Mouse (Mus musculus): Measurements from ENCODE around the gene Aebp1. TPM values are rescaled to one million over a fixed set of nuclear protein-coding genes. Genes with fewer than 3 reads are reported as not detected.
"Not testable (repeated sequence)": the region's sequence is repeated elsewhere in the genome, so short reads cannot be mapped to it uniquely, and the experiment has no call there.

Aebp1 gene
- polyA plus RNA-seq, 1 experiment from 2014 or later, result 36.4 TPM

DNA sequence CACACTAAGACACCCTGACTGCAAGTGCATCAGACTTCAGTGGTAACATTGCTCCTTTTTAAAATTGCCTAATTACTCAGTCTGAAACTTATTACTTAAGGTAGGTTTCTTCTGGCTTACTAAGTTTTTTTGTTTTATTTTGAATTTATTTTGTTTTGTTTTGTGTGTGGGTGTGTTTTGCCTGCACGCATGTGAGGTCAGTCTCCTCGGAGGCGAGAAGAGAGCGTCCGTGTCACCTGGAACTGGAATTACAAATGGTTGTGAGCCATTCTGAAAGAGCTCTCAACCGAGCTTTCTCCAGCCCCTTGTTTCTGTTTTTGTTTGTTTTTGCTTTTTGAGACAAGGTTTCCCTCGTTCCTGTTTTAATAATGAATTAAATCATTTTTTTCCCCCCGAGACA is 16.9 kb downstream of the Aebp1 start:
- 41% methylated on average over 8 of the region's 8 CpGs for WGBS
- Histone ChIP-seq H3K9me3 (no peaks in the 10 kb centered on the region), H3K4me3 (replicated peaks) (peak overlapping the region; percentile 55), H3K27me3 (replicated peaks) (no peaks in the 10 kb centered on the region), H3K27ac (peak overlapping the region; percentile 85), H3K36me3 (peaks cover 13% of the 10 kb centered on the region), H3K4me2 (replicated peaks) (peak overlapping the region; percentile 79), H3K9ac (peak overlapping the region; percentile 53), H3K4me1 (replicated peaks) (peaks cover 18% of the 10 kb centered on the region)
- no peak for ATAC-seq

DNA sequence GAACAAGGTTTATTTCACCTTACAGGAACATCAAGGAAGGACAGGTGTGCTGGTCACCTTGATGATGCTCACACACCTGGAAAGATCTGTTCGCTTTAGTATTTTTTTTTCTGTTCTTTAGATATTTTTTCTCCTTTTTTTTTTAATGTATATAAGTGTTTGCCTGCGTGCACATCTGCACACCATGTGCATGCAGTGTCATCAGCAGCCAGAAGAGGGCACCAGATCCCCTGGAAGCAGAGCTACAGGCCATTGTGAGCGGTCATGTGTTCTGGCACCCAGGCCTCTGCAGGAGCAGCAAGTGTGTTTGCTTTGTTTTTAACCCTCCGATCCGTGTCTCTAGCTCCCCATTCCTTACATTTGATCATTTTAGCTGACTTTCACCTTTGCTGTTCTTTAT is 18.2 kb downstream of the Aebp1 start:
- H3K4me2 ChIP-seq (replicated peaks), result no peak overlapping the region
- no peak overlapping the region for H3K9ac ChIP-seq
- no peaks in the 10 kb centered on the region for H3K27me3 ChIP-seq (replicated peaks)
- H3K9me3 ChIP-seq, result no peaks in the 10 kb centered on the region
- peaks cover 18% of the 10 kb centered on the region for H3K4me1 ChIP-seq (replicated peaks)
- 67% methylated on average over 5 of the region's 5 CpGs for WGBS
- peaks cover 4% of the 10 kb centered on the region; the same call in 1 of the 2 replicates for H3K36me3 ChIP-seq
- ATAC-seq, result no peak
- H3K4me3 ChIP-seq (replicated peaks), result no peak overlapping the region
- H3K27ac ChIP-seq, result no peak overlapping the region

DNA sequence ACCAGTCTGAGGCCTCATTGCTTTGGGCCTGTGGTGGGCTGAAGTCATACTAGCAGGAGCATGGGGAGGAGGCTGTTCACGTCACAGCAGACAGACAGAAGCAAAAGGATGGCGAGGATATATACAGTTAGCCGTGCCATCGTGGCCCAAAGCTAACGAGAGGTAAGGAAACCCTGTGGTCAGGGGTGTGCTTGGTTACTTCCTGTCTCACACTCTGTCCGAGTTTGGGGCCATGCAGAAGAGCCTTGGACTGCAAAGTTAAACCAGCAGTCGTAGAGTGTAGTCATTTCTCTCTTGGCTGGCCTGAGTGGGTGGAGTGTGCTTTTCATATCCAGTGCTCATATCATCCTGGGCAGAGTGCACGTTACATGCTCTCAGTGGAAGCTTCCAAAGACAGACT is 20.8 kb downstream of the Aebp1 start:
- Histone ChIP-seq H3K4me2 (replicated peaks) (no peak overlapping the region), H3K9ac (no peak overlapping the region), H3K9me3 (no peaks in the 10 kb centered on the region), H3K27ac (no peak overlapping the region), H3K4me1 (replicated peaks) (peaks cover 3% of the 10 kb centered on the region; the same call in 1 of the 2 replicates), H3K27me3 (replicated peaks) (no peaks in the 10 kb centered on the region), H3K4me3 (replicated peaks) (no peak overlapping the region), H3K36me3 (no peaks in the 10 kb centered on the region)
- WGBS, result 73% methylated on average over 8 of the region's 8 CpGs
- no peak for ATAC-seq

DNA sequence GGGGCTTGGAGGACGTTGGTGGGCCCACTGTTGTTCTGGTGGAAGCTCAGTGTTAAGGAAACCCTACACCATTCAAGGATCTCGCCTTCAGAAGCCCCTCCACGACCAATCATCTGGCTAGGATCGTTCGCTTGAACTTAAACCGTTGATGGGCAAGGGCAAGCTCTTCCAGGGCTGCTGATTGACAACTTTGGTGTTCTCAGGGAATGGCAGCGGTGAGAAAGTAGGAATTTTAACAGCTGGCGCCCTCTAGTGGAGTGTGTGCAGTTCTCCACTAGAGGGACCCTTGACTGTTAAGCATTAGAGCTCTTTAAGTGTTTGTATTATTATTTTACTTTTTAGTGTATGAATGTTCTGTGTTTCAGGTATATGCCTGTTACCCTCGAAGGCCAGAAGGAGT is 24.4 kb downstream of the Aebp1 start:
- no peak for ATAC-seq
- no peaks in the 10 kb centered on the region for H3K27me3 ChIP-seq (replicated peaks)
- H3K4me1 ChIP-seq (replicated peaks), result 0 out of 2 replicates have a peak, but pooled peaks cover 8% of the 10 kb centered on the region
- 19% methylated on average over 9 of the region's 9 CpGs for WGBS
- no peaks in the 10 kb centered on the region for H3K9me3 ChIP-seq
- H3K4me2 ChIP-seq (replicated peaks), result no peak overlapping the region
- H3K4me3 ChIP-seq (replicated peaks), result no peak overlapping the region
- no peak overlapping the region for H3K27ac ChIP-seq
- no peak overlapping the region for H3K9ac ChIP-seq
- no peaks in the 10 kb centered on the region for H3K36me3 ChIP-seq

DNA sequence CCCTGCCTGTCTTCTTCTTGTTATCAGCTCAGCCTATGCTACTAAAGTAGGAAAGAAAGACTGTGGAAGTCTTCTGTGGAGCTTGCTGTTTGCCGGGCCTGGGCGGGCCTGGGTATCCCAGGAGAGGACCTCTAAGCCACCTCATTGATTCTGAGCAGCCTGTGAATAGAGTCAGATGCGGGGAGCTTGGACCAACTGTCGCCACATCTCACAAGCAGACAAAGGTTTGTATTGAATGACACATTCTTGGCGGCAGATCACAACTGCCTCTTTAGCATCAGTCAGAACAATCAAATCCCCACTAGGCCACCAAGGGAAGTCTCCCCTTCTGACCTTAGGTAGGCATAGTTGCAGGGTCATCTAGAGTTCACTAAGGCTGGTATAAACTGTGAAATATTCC is 25.5 kb downstream of the Aebp1 start:
- ATAC-seq, result no peak
- H3K27me3 ChIP-seq (replicated peaks), result no peaks in the 10 kb centered on the region
- H3K4me2 ChIP-seq (replicated peaks), result no peak overlapping the region
- H3K4me1 ChIP-seq (replicated peaks), result peaks cover 17% of the 10 kb centered on the region
- no peaks in the 10 kb centered on the region for H3K9me3 ChIP-seq
- no peak overlapping the region for H3K27ac ChIP-seq
- no peaks in the 10 kb centered on the region for H3K36me3 ChIP-seq
- H3K4me3 ChIP-seq (replicated peaks), result no peak overlapping the region
- 62% methylated on average over 5 of the region's 5 CpGs for WGBS
- no peak overlapping the region for H3K9ac ChIP-seq

DNA sequence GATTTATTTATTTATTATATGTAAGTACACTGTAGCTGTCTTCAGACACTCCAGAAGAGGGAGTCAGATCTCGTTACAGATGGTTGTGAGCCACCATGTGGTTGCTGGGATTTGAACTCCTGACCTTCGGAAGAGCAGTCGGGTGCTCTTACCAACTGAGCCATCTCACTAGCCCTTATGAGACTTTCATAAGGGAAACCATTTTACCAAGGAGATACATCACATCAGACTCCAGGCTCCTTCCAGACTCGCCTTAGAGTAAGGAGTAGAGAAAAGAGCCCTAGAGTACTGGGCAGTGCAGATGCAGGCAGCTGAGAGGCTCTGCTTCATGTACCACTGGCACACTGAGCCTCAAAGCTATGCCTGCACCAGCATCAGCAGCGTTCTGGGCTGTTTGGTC is 26.8 kb downstream of the Aebp1 start:
- peaks cover 20% of the 10 kb centered on the region for H3K4me1 ChIP-seq (replicated peaks)
- not testable (repeated sequence) for H3K27ac ChIP-seq; H3K36me3 ChIP-seq; H3K4me2 ChIP-seq (replicated peaks); H3K27me3 ChIP-seq (replicated peaks); H3K9me3 ChIP-seq; H3K4me3 ChIP-seq (replicated peaks); H3K9ac ChIP-seq; ATAC-seq
- WGBS, result 64% methylated on average over 5 of the region's 5 CpGs

DNA sequence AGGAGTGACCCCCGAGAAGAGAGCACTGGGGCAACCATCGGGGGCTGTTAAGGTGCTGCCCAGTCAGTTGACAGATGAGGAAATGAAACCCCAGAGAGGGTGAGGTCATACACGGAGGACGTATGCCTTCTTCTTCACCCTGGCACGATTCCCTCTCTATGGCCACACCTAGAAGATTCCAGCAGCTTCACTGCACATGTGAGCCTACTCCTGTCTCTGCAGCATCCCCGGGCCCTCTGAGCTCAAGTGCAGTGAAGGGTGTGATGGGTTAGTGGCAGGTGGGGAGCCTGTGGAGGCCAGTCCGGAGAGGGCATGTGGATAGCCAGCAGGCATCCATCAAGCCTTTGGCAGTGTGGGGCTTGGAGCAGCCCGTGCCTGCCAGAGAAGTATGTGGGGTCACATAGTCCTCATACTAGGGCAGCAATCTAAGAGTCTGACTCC is 30.4 kb downstream of the Aebp1 start:
- ATAC-seq, result peak; percentile 19
- Histone ChIP-seq H3K27me3 (replicated peaks) (no peaks in the 10 kb centered on the region), H3K4me2 (replicated peaks) (no peak overlapping the region), H3K36me3 (no peaks in the 10 kb centered on the region), H3K9me3 (no peaks in the 10 kb centered on the region), H3K4me3 (replicated peaks) (no peak overlapping the region), H3K9ac (no peak overlapping the region), H3K27ac (peak overlapping the region; percentile 61; the same call in 1 of the 2 replicates), H3K4me1 (replicated peaks) (peaks cover 35% of the 10 kb centered on the region)
- WGBS, result 33% methylated on average over 8 of the region's 8 CpGs

DNA sequence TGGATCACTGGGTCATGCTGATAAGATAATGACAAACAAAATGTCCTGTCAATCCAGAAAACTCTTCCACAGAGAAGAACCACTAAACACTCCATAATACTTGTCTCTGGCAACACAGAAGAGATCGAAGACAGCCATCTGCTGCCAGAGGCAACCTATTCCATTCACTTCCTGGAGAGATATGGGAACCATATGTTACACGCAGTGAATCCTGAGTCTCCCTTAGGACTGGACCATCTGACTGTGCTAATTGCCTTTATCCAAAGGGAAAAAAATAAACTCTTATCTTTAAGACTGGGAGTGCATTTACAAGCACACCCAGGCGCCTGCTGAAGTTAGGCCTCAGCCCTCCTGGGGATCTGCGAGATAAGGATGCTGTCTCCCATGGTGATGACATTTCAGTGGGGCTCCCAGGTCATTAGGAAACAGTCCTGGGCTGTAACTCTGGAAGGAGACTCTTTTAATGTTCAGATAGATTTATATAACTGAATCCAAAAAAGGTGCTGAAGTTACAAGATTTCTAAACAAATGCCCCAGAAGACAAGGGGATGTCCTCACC is 31.1 kb downstream of the Aebp1 start:
- H3K36me3 ChIP-seq, result no peaks in the 10 kb centered on the region
- H3K27me3 ChIP-seq (replicated peaks), result no peaks in the 10 kb centered on the region
- no peak overlapping the region for H3K4me2 ChIP-seq (replicated peaks)
- peak; percentile 61 for ATAC-seq
- 0 out of 2 replicates have a peak overlapping the region, but pooled peaks have one; percentile 61 for H3K27ac ChIP-seq
- 23% methylated on average over 4 of the region's 4 CpGs for WGBS
- no peaks in the 10 kb centered on the region for H3K9me3 ChIP-seq
- no peak overlapping the region for H3K9ac ChIP-seq
- no peak overlapping the region for H3K4me3 ChIP-seq (replicated peaks)
- H3K4me1 ChIP-seq (replicated peaks), result peaks cover 41% of the 10 kb centered on the region

DNA sequence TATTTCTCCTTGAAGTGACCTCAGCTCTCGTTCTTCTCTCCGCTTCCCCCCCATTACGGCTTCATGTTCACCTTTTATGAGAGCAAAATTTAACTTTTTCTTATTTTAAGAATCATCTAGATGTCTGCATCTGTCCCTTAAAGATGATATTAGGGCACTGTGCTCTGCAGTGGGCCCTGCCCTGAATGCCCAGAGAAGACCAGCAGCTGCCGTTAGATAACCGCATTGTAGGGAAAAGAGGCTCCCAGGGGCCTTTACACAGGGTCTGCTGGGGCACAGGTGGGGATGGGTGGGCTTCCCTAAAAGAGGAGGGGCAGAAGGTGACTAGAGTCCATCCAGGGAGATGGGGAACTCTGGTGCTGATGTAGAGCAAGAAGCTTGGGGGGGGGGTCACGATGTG is 32.1 kb downstream of the Aebp1 start:
- no peak overlapping the region for H3K4me2 ChIP-seq (replicated peaks)
- H3K27me3 ChIP-seq (replicated peaks), result no peaks in the 10 kb centered on the region
- no peaks in the 10 kb centered on the region for H3K36me3 ChIP-seq
- no peaks in the 10 kb centered on the region for H3K9me3 ChIP-seq
- no peak overlapping the region for H3K9ac ChIP-seq
- 68% methylated on average over 6 of the region's 6 CpGs for WGBS
- no peak for ATAC-seq
- H3K4me1 ChIP-seq (replicated peaks), result peaks cover 47% of the 10 kb centered on the region
- H3K4me3 ChIP-seq (replicated peaks), result no peak overlapping the region
- peak overlapping the region; percentile 23; the same call in 1 of the 2 replicates for H3K27ac ChIP-seq

DNA sequence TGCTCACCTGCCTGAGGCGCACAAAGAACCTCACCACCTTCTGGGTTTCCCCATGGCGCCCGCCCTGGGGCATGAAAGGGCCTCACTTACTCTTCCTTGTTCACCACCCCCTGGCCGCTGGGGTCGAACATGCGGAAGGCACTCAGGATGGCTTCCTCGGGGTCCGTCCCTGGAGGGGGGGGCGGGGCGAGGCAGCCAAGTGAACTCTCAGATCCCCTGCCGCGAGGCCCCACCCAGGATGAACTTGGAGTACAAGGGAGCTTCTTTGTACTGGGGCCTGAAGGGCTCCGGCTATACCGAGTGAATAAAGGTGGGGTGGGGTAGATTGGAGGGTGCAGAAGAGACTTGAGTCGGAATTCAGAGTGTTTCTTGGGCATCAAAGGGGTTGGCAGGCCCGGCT is 35.5 kb downstream of the Aebp1 start:
- H3K4me3 ChIP-seq (replicated peaks), result 0 out of 2 replicates have a peak overlapping the region, but pooled peaks have one; percentile 3
- ATAC-seq, result peak; percentile 41
- H3K36me3 ChIP-seq, result no peaks in the 10 kb centered on the region
- no peak overlapping the region for H3K27ac ChIP-seq
- peak overlapping the region; percentile 42 for H3K4me2 ChIP-seq (replicated peaks)
- 21% methylated on average over 16 of the region's 16 CpGs for WGBS
- no peaks in the 10 kb centered on the region for H3K27me3 ChIP-seq (replicated peaks)
- peaks cover 48% of the 10 kb centered on the region for H3K4me1 ChIP-seq (replicated peaks)
- H3K9ac ChIP-seq, result 0 out of 2 replicates have a peak overlapping the region, but pooled peaks have one; percentile 20
- no peaks in the 10 kb centered on the region for H3K9me3 ChIP-seq

DNA sequence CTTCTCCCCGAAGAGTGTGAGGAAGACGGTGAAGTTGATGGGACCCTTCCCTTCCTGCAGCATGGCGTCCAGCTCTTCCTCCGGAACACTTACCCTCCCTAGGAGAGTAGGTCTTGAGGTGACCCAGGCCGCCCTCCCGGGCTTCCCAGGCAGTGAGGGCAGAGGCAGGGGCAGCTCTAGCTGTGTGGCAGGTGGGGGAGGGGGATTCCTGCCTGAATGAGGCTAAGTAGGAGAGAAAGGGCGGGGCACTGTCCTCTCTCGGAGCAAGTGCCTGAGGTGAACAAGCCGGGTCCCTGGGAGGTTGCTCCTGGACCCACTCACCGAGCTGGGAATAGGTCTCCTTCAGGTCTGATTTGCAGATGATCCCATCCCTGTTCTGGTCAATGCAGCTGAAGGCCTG is 36.1 kb downstream of the Aebp1 start:
- ATAC-seq, result no peak
- Histone ChIP-seq H3K4me3 (replicated peaks) (0 out of 2 replicates have a peak overlapping the region, but pooled peaks have one; percentile 3), H3K9ac (peak overlapping the region; percentile 32), H3K4me2 (replicated peaks) (peak overlapping the region; percentile 42), H3K9me3 (no peaks in the 10 kb centered on the region), H3K4me1 (replicated peaks) (peaks cover 46% of the 10 kb centered on the region), H3K36me3 (no peaks in the 10 kb centered on the region), H3K27ac (no peak overlapping the region), H3K27me3 (replicated peaks) (no peaks in the 10 kb centered on the region)
- 25% methylated on average over 10 of the region's 10 CpGs for WGBS

DNA sequence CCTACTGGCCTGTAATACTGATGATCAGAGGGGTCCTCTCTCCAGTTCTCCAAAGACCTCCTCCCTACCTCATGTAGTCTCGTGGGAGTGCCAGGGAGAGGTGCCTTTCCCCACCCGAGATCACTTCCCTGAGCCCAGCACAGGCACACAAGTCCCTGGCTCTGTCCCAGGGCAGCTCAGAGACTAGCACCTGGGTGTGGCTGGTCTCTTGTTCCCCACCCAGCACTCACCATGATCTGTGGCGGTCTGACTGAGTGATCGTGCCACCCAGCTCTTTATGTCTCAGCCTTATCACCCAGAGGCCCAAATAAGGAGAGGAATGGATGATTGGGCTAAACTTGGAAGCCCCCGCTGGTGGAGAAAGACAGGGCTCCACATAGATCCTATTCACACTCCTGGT is 36.8 kb downstream of the Aebp1 start, which contains the start of gene Myl7:
Gene Myl7, minus strand, starts transcription at position 252 of the 400 bp plus-strand sequence.
- Histone ChIP-seq H3K4me3 (replicated peaks) (0 out of 2 replicates have a peak within 1 kb of the TSS, but pooled peaks have one; percentile 3), H3K27ac (no peak within 1 kb of the TSS), H3K36me3 (no peaks in the 10 kb centered on the region), H3K4me1 (replicated peaks) (peaks cover 46% of the 10 kb centered on the region), H3K9me3 (no peaks in the 10 kb centered on the region), H3K9ac (peak within 1 kb of the TSS; percentile 32), H3K27me3 (replicated peaks) (no peaks in the 10 kb centered on the region), H3K4me2 (replicated peaks) (peak within 1 kb of the TSS; percentile 42)
- 47% methylated on average over 5 of the region's 5 CpGs for WGBS
- no peak for ATAC-seq

DNA sequence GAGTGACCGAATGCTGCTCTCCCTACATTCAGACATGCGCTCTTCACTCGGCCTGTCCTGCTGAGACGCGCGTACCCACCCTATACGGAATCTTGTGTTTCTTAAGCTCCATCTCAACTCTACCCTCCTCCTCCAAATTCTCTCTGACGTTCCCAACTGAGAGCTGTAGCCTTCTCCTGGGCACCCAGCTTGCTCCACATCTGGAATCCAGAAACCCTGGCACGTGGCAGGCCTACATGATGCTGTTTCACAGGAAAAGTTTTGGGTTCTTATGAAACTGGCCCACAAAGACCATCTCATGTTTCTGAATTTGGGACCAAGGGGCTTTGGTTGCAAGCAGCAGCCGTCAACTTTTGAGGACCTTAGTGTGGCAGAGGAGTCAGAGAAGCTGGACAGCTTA is 37.5 kb downstream of the Aebp1 start:
- no peaks in the 10 kb centered on the region for H3K36me3 ChIP-seq
- H3K4me3 ChIP-seq (replicated peaks), result no peak overlapping the region
- no peaks in the 10 kb centered on the region for H3K27me3 ChIP-seq (replicated peaks)
- no peak overlapping the region for H3K27ac ChIP-seq
- H3K4me1 ChIP-seq (replicated peaks), result peaks cover 45% of the 10 kb centered on the region
- 94% methylated on average over 10 of the region's 10 CpGs for WGBS
- no peak overlapping the region for H3K4me2 ChIP-seq (replicated peaks)
- no peak for ATAC-seq
- H3K9ac ChIP-seq, result no peak overlapping the region
- no peaks in the 10 kb centered on the region for H3K9me3 ChIP-seq
